Mouse (Mus musculus) urinary bladder, postnatal 14 days (tissue): ENCODE results near the gene Ubac1.

Source experiments
- DNase-seq: peaks from one replicate; pipeline ENCODE4 v3.0.0; 2021; ENCODE audit warnings: low spot score

The Ubac1 gene

GRCm38 (mm10) chr2:26022626-26023025, 1.1 kb upstream of the Ubac1 start:
- no peak for DNase-seq

GRCm38 (mm10) chr2:26022258-26022565, 665 bp upstream of the Ubac1 start:
- no peak for DNase-seq

- peak; percentile 44 for DNase-seq
These were observed 610 bp downstream of the Ubac1 start for GRCm38 (mm10) chr2:26020714-26021560.

GRCm38 (mm10) chr2:26019923-26020322, 1.6 kb downstream of the Ubac1 start:
- DNase-seq = no peak

GRCm38 (mm10) chr2:26017326-26017725, 4.2 kb downstream of the Ubac1 start:
- DNase-seq = no peak

GRCm38 (mm10) chr2:26013674-26014073, 7.9 kb downstream of the Ubac1 start:
- DNase-seq = no peak

GRCm38 (mm10) chr2:26011420-26011819, 10.1 kb downstream of the Ubac1 start:
- no peak for DNase-seq

- no peak for DNase-seq
These were observed 19.5 kb downstream of the Ubac1 start for GRCm38 (mm10) chr2:26002001-26002400.

GRCm38 (mm10) chr2:26001136-26001535, 20.4 kb downstream of the Ubac1 start:
- no peak for DNase-seq

GRCm38 (mm10) chr2:25997716-25998115, 23.8 kb downstream of the Ubac1 start:
- peak; percentile 61 for DNase-seq

GRCm38 (mm10) chr2:25994791-25995190, 26.8 kb downstream of the Ubac1 start:
- no peak for DNase-seq

GRCm38 (mm10) chr2:25992285-25992684, 29.3 kb downstream of the Ubac1 start:
- DNase-seq = no peak

GRCm38 (mm10) chr2:25989651-25990050, 31.9 kb downstream of the Ubac1 start:
- no peak for DNase-seq

GRCm38 (mm10) chr2:25987817-25988216, 33.7 kb downstream of the Ubac1 start:
- no peak for DNase-seq

- no peak for DNase-seq
These were observed 34.9 kb downstream of the Ubac1 start for GRCm38 (mm10) chr2:25986601-25987000.

- DNase-seq = peak; percentile 100
These were observed 38.2 kb downstream of the Ubac1 start, which contains the start of gene Camsap1 for GRCm38 (mm10) chr2:25983159-25983907. Camsap1 (minus strand) TSS chr2:25983282.

GRCm38 (mm10) chr2:25982426-25983091, 39.0 kb downstream of the Ubac1 start:
- peak; percentile 16 for DNase-seq

GRCm38 (mm10) chr2:25982052-25982425, 39.5 kb downstream of the Ubac1 start:
- peak; percentile 50 for DNase-seq

GRCm38 (mm10) chr2:25978997-25979396, 42.5 kb downstream of the Ubac1 start:
- DNase-seq = no peak

GRCm38 (mm10) chr2:25977587-25978239, 43.8 kb downstream of the Ubac1 start:
- no peak for DNase-seq

GRCm38 (mm10) chr2:25975141-25975770, 46.3 kb downstream of the Ubac1 start:
- no peak for DNase-seq

- no peak for DNase-seq
These were observed 51.1 kb downstream of the Ubac1 start for GRCm38 (mm10) chr2:25970426-25970825.
